Mouse (Mus musculus) telencephalon, adult 2 months (tissue): ENCODE results near the gene Pla1a.
A peak's percentile ranks its signal among the peaks of the same experiment; 100 is the strongest.
"Not testable (repeated sequence)": the region's sequence is repeated elsewhere in the genome, so short reads cannot be mapped to it uniquely, and the experiment has no call there.

Experiments used
- DNase-seq: peaks from one replicate; pipeline ENCODE4 v3.0.0-alpha.2; 2011; ENCODE audit warnings: low read depth, low spot score

Gene Pla1a

DNA sequence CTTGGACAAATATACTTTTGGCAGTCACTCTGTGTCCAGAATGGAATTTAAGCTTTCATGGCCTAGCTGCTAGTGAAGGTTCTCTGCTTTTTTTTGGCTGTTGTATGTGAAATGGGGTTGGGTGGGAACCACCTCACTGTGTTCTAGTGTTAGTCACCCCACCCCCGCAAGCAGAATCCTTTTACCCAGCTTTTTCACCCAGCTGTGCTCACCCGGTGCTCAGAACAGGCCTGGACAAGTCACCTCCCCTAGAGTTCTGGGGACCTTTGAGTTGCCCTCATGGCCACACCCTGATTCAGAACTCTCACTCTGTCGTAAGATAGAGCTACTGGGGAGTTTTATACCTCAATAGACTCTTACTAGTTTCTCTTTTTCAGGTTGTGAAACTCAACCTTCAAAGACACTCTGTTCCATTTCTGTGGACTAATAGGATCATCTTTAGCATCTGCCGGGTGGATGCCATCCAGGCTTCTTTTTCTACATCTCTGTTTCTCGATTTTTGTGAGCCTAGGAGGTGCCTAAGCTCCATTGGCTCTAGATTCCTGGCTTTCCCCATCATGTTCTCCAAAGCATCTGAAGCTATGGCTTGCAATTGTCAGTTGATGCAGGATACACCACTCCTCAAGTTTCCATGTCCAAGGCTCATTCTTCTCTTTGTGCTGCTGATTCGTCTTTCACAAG lies 25.8 kb upstream of the Pla1a start:
- no peak for DNase-seq

DNA sequence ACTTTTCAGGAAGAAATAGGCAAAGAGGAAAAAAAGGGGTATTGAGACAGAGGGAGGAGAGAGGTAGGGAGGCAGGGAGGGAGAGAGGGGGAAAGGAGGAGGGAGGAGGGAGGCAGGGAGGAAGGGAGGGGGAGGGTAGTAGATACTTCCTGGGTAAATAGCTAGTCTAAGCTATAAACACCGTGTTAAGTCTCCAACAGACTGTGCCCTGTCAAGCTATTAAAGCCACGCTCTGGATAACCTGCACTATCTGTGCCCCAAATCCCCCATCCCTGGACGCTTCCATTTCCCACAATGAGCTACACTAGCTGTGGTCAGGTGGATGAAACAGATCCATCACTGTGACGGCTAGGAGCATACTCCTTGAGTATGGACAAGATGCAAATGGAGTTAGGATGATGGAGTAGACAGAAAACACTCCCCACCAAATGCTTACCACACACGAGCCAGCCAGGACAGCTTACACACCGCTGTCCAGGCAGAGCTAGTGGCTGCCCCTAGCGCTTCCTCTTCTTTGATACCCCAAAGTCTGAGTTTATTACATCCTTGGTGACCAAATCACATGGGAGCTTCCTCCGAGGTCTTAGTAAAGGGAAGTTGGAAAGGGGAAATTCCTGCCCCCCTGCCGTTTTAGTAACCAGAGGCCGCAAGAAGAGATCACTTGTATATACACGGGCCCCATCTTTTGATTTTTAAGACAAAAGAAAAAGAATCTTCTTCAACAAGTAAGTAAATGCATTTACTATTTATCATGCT lies 24.0 kb upstream of the Pla1a start:
- no peak for DNase-seq

DNA sequence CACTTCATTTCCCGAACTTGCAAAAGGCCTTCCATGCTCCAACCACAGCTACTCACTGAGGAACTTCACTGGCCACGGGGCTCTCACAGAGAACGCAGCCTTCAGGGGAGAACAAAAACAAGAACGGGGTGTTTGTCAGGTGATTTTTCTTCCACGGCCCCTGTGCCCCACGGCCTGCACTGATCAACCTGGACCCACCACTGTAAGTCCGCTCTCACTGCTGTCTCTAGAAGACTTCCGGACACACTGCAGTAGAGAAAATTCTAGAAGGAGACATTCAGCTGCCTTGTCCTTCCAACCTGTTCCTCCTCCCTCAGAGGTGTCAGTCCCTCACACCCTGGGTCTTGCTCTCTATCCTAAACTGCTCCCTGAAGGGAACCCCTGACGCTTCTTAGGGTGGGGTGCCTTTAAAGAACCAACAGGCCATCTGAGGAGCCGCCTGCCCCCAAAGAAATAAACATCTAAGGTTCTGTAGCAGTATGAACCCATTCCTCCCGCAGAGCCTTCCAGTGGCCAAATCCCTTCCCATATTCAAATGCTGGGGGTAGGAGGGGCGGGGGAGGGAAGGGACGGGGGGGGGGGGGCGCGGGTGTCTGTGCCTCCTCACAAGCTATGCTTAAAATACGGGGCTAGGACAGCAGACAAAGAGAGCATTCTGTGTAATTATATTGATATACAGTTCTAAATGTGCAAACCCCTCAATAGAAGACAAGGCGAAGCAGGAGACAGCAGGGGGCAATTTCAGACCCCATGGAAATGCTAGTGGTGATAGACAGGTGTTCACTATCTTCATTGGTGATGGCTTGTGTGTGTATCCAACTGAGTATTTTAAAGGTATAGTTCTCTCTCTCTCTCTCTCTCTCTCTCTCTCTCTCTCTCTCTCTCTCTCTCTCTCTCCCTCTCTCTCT lies 22.8 kb upstream of the Pla1a start, which contains the start of gene Cd80:
TSS of gene Cd80 (plus strand) at position 51 of the 908 bp plus-strand sequence.
- DNase-seq = no peak

GRCm38 (mm10) chr16:38454533-38455254 lies 21.7 kb upstream of the Pla1a start:
- no peak for DNase-seq

GRCm38 (mm10) chr16:38453952-38454351 lies 21.0 kb upstream of the Pla1a start:
- DNase-seq = no peak

GRCm38 (mm10) chr16:38453203-38453553 lies 20.2 kb upstream of the Pla1a start:
- no peak for DNase-seq

DNA sequence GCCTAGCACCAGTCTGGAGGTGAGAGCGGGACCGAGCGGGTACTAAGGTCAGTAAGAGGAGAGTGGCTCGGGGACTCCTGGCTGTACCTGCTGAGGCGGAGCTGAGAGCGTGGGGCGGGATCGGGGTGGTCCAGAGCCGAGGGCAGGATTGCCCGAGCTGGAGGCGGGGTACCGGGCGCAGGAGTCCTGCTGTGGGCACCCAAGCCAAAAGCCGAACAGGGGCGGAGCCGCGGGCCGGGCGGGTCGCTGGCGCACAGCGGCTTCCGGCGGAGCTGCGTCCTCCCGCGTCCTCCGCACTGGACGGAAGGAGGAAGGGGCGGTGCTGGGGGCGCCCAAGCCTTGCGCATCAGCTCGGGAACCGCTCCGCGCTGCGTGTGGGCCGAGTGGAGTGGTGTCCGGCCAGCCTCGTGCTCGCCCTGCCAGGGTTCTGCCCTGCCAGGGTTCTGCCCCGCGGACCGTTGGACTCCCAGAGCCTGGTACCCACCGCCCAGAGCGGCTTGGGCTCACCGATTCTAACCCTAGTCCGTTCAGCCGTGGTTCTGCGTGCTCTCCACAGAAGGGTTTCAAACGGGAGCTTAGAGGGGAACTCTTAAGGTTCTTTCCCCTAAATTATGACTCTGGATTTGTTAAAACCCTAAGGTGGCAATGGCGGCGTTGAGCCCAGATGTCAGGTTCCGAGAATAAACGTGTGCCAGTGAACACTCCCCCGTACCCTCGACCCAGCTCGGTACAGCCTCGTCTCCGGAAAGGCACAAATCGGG lies 19.7 kb upstream of the Pla1a start, which contains the start of gene Adprh:
TSS of gene Adprh (minus strand) at position 262 of the 761 bp plus-strand sequence.
- DNase-seq = peak; percentile 81

DNA sequence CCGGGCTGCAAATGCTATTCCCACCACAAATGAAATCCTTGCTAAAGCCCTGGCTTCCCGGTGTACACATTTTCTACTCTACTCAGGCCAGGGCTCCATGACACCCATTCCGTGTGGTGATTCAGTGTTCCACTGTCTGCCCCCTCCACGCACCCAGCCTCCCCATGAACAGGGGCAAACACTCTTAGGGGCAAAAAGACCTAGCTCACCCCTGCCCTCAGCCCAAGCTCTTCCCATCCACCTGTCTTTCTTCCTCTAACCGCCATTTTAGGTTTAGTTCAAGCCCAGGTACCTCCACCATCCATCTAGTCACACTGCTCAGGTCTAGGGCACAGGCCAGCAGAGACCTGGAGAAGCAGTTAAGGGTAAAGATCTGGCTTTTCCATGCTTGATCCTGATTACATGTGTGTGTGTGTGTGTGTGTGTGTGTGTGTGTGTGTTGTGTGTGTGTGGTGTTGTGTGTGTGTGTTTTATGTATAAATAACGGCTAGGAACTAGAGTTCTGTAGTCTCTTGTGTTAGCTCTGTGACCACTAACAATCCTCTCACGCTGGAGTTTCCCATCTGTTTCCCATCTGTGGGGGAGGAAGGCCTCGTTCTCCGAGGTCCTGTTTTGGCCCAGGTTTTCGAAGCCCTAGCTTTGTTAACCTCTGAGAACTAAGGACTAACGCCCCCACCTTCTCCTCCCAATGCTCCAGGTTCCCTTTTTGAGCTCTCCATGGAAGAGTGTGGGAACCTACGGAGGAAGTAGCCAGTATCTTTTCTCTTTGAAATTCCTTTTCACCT lies 18.7 kb upstream of the Pla1a start:
- DNase-seq = no peak

DNA sequence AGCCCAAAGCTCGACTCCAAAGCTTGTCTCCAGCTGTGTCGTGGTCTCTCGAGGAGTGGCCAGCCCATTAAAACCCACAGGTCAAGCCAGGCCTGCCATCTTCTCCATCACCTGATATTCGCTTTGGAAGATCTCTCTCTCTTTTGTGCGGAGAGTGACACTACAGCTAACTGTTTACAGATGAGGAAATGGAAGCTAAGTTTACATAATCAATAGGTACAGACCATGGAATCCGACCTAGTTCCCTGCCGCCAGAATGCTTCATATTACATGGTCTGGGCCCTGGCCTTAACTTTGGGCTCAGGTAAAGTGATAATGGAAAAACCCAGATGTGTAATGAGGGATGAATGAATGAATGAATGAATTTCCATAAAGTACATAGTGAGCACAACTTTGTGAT lies 17.8 kb upstream of the Pla1a start:
- no peak for DNase-seq

DNA sequence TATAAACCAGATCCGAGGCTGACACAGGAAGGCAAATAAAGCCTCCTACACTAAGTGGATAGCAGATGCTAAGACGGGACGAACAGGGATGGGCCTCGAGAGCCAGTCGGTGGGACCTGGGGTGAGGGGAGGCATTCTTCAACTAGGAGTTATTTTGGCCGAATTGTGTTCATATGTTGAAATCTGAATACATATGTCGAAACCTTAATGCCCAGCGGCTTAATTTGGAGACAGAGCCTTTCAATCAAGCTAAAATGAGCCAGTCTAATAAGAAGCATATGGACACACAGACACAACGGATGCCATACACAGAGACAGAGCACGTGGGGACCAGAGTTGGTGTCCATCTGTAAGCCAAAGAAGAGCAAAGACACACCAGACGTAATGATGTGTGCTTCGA lies 15.5 kb upstream of the Pla1a start:
- no peak for DNase-seq

- no peak for DNase-seq
Measured at GRCm38 (mm10) chr16:38447366-38447765, 14.4 kb upstream of the Pla1a start.

DNA sequence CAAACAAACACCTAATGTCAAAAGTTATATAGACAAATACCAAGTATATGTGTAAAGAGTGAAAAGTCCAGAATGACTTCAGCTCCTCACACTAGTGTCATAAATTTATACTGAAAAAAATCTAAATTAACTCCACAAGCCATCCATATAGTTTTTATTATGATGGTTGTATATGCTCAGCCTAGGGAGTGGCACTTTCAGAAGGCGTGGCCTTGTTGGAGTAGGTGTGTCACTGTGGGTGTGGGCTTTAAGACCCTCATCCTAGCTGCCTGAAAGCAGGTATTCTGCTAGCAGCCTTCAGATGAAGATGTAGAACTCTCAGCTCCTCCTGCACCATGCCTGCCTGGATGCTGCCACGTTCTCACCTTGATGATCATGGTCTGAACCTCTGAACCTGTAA lies 13.2 kb upstream of the Pla1a start:
- DNase-seq = not testable (repeated sequence)

GRCm38 (mm10) chr16:38445576-38445975 lies 12.6 kb upstream of the Pla1a start:
- no peak for DNase-seq

DNA sequence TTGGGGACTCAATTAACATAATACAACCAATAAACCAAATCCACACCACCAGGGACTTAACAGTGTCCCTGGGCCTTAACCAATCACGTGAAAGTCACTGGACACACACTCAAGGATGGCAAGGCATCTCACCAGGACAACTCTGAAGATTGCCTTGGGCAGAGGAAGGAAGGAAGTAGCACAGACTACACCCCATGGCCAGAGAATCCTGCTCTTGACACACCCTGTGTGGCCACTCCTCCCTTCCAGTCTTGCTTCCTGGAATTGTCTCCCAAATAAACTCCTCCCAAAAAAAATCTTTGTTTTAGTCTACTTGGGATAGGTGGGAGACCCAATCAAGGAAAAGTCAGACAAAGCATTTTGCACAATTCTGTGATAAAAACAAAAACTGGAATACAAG lies 12.1 kb upstream of the Pla1a start:
- no peak for DNase-seq

GRCm38 (mm10) chr16:38443721-38444464 lies 10.9 kb upstream of the Pla1a start:
- DNase-seq = no peak

GRCm38 (mm10) chr16:38442216-38442615 lies 9.3 kb upstream of the Pla1a start:
- no peak for DNase-seq

GRCm38 (mm10) chr16:38441611-38442010 lies 8.7 kb upstream of the Pla1a start:
- no peak for DNase-seq

DNA sequence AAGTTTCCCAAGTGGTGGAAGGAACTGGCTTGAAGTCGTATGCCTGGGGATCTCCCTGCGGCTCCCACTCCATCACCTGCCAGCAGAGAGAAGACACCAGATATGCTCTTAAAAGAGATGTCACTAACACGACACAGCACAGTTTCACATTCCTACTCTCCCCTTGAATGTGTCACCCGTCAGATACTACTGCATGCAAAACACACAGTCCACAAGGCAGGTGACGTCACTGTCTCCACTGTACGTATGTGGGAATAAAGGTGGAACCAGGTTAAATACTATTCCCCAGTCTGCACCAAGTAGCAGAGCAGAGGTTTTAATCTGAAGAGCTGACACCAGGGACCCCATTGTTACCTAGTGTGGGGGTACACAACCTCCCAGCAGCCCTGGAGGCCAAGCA lies 7.5 kb upstream of the Pla1a start:
- DNase-seq = no peak

DNA sequence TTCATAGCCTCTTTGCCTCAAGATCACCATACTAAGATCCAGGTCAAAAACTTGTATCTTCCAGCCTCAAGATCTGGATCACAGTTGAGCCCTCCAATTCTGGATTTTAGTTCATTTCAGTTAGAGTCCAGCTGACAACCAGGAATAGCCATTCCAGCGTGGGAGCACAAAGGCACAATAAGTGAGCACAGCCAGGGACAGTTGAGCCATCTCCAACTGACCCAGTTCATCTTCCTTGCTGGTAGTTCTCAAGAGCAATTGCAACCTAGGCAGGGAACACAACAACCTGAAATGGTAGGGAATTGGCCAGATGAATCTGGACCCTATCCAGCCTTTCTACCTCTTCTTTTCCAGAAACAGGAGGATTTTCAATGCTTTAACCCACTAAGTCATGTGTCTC lies 6.2 kb upstream of the Pla1a start:
- peak; percentile 39 for DNase-seq
